Mouse (Mus musculus): ENCODE results near the gene Otx1. TPM values are rescaled to one million over a fixed set of nuclear protein-coding genes. Genes with fewer than 3 reads are reported as not detected.

Otx1 gene
- polyA plus RNA-seq, 1 experiment = 0.60 TPM

DNA sequence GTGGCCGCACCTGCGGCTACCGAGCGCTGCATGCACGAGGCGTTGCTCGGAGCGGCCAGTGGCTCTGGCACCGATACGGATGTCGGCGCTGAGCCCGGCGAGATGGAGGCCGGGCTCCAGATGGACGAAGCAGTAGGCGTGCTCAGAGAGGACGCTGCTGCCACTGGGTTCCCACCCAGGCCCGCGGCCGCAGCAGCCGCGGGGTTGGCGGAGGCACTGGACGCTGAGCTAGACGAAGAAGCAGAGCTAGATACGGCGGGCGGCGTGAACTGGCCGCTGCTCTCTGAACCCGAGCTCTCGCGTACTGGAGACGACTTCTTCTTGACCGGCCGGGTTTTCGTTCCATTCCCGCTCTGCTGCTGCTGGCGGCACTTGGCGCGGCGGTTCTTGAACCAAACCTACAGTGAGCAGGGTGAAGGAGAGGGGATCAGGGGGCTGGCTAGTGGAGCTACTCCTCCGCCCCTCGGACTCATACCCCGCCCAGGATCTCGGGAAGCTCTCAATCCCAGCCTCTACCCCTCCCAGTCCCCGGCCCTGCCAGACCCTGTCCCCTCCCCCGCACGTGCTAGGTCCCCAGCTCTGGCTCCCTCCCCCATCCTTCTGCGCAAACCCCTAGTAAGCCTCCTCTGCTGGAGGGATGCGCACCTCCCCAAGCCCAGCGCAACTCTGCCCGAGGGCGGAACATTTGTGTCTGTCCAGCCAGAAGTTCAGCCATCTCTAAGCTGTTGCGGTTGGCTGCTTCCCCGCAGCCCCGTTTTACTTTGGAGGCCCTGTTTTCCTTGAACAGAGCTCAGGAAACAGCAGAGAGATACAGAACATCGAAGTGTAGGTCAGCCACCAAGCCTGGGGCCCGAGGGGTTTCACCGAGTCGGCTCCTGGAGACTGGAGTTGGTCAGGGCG lies 5.8 kb downstream of the Otx1 start:
- Histone ChIP-seq H3K9ac (ENCODE audit: low read depth, poor library complexity, severe bottlenecking) (no peak overlapping the region), H3K27ac (ENCODE audit: insufficient read depth, low read length) (no peak overlapping the region), H3K4me1 (ENCODE audit: control insufficient read depth, insufficient read depth, low read length) (no peaks in the 10 kb centered on the region), H3K4me3 (ENCODE audit: low read depth, low read length) (peak overlapping the region; percentile 43), H3K9me3 (replicated peaks; ENCODE audit: control insufficient read depth, insufficient read depth, low read length, poor library complexity, severe bottlenecking) (no peaks in the 10 kb centered on the region), H3K36me3 (ENCODE audit: control insufficient read depth, insufficient read depth, low read length, poor library complexity, severe bottlenecking) (no peaks in the 10 kb centered on the region), H3K27me3 (ENCODE audit: control insufficient read depth, insufficient read depth, low read length, poor library complexity, severe bottlenecking) (peaks cover 75% of the 10 kb centered on the region)
- TF ChIP-seq EP300 (IDR thresholded peaks at IDR 0.05; ENCODE audit: insufficient read depth, low read depth, low read length) (peak; percentile 33; the same call in 1 of the 2 replicates), CTCF (IDR thresholded peaks at IDR 0.05; ENCODE audit: low read depth, low read length) (no peak)

DNA sequence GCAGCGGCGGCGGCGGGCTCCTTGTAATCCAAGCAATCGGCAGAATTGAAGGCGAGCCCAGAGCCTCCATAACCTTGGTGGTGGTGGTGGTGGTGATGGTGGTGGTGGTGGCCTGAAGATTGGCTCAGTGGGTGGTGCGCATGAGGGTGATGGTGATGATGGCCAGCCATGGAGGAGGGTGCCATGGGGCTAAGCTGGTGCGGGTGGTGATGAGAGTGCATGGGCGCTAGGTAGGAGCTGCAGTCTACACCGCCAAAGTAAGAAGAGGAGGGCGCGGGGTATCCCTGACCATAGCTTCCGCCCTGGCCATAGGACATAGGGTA lies 6.4 kb downstream of the Otx1 start:
- Histone ChIP-seq H3K36me3 (ENCODE audit: control insufficient read depth, insufficient read depth, low read length, poor library complexity, severe bottlenecking) (no peaks in the 10 kb centered on the region), H3K4me1 (ENCODE audit: control insufficient read depth, insufficient read depth, low read length) (no peaks in the 10 kb centered on the region)

DNA sequence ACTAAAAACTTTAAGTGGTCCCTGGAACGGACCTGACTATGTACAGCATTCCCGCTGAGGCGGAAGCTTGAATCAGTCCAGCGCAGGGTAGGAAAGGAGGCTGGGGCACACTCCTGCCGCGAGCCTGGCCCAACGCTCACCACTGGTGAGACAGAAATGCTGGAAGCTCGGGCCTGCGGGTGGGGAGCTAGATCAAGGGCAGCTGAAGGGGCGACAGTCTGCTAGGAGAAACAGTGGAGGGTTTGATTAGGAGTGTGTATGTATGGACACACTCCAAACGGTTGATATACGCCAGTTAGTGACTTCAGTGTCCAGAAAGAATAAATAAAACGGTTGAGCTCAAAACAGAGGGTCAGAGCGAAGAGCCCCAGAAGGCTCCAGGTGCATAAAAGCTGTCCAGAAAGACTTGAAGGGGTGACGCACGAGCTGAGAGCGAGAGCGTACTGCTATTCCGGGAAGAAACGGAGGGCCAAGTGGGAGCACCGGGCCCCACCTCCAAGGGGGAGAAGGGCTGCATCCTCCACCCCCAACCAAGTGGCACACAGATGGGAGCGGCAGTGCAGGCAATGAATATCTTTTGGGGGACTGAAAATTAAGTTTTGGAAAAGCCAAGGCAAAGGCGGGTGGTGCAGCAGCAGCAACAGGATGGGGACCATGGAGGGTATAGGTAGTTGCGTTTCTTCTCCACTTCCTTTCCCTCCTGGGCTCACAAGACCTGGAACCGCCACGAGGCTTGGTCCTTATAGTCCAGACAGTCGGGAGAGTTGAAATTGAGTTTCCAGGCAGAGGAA lies 7.0 kb downstream of the Otx1 start:
- H3K4me3 ChIP-seq (ENCODE audit: low read depth, low read length) = no peak overlapping the region
- H3K36me3 ChIP-seq (ENCODE audit: control insufficient read depth, insufficient read depth, low read length, poor library complexity, severe bottlenecking) = no peaks in the 10 kb centered on the region
- no peak for TF ChIP-seq POLR2A (IDR thresholded peaks at IDR 0.05; ENCODE audit: insufficient read depth, low read length)
- TF ChIP-seq EP300 (IDR thresholded peaks at IDR 0.05; ENCODE audit: insufficient read depth, low read depth, low read length) = no peak
- no peak for TF ChIP-seq CTCF (IDR thresholded peaks at IDR 0.05; ENCODE audit: low read depth, low read length)
- no peaks in the 10 kb centered on the region for H3K9me3 ChIP-seq (replicated peaks; ENCODE audit: control insufficient read depth, insufficient read depth, low read length, poor library complexity, severe bottlenecking)
- peaks cover 70% of the 10 kb centered on the region for H3K27me3 ChIP-seq (ENCODE audit: control insufficient read depth, insufficient read depth, low read length, poor library complexity, severe bottlenecking)
- no peaks in the 10 kb centered on the region for H3K4me1 ChIP-seq (ENCODE audit: control insufficient read depth, insufficient read depth, low read length)
- no peak overlapping the region for H3K9ac ChIP-seq (ENCODE audit: low read depth, poor library complexity, severe bottlenecking)
- no peak overlapping the region for H3K27ac ChIP-seq (ENCODE audit: insufficient read depth, low read length)

More for the DNA sequence above, 6.4 kb downstream of the Otx1 start:
- Histone ChIP-seq H3K27ac (ENCODE audit: insufficient read depth, low read length) (no peak overlapping the region), H3K27me3 (ENCODE audit: control insufficient read depth, insufficient read depth, low read length, poor library complexity, severe bottlenecking) (peaks cover 76% of the 10 kb centered on the region), H3K9ac (ENCODE audit: low read depth, poor library complexity, severe bottlenecking) (no peak overlapping the region), H3K4me3 (ENCODE audit: low read depth, low read length) (peak overlapping the region; percentile 43), H3K9me3 (replicated peaks; ENCODE audit: control insufficient read depth, insufficient read depth, low read length, poor library complexity, severe bottlenecking) (no peaks in the 10 kb centered on the region)
- TF ChIP-seq CTCF (IDR thresholded peaks at IDR 0.05; ENCODE audit: low read depth, low read length) (no peak), EP300 (IDR thresholded peaks at IDR 0.05; ENCODE audit: insufficient read depth, low read depth, low read length) (no peak), POLR2A (IDR thresholded peaks at IDR 0.05; ENCODE audit: insufficient read depth, low read length) (no peak)

DNA sequence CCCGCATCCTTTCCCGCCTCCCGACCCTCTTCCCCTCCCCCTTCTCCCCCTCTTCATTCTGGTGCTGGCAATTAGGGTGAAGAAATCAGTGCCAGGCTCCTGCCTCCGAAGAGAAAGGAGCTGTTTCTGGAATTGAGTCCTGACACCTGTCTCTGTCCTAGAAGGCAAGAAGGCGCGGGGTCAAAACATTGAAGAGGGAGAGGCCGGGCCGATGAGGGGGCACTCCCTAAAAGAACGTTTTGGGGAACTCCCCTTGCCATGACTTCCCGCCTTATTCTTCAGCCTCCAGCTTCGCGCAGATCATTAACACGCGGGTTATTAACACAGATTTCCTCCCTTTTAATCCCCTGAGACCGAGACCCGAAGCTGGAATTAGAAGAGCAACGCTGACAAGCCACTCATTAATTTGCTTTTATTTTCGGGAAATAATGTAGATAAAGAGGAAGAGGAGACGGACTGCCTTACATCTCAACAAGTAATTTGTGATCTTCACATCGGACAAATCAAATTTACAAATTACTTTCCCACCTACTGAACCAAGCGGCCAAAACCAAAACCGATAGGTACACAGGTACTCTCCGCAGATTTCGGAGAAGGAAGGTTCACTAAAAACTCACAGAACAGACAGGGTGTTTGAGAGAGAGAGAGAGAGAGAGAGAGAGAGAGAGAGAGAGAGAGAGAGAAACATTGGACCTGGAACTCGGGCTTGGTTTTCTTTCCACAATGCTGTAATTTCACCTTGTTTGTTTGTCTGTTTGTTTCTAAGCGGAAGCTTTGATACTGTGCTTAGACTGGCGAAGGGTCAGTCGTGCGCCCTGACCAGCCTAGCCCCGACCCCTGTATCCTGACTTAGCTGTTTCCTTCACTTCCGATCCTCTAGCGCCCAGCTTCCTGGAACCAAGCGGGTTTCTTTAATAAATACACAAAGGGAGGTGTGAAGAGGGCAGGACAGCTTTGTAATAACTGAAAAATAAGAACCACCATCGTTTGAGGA lies 8.0 kb downstream of the Otx1 start:
- H3K27me3 ChIP-seq (ENCODE audit: control insufficient read depth, insufficient read depth, low read length, poor library complexity, severe bottlenecking) = peaks cover 60% of the 10 kb centered on the region
- no peaks in the 10 kb centered on the region for H3K36me3 ChIP-seq (ENCODE audit: control insufficient read depth, insufficient read depth, low read length, poor library complexity, severe bottlenecking)
- no peak overlapping the region for H3K27ac ChIP-seq (ENCODE audit: insufficient read depth, low read length)
- no peaks in the 10 kb centered on the region for H3K4me1 ChIP-seq (ENCODE audit: control insufficient read depth, insufficient read depth, low read length)
- TF ChIP-seq POLR2A (IDR thresholded peaks at IDR 0.05; ENCODE audit: insufficient read depth, low read length) = no peak
- no peak for TF ChIP-seq EP300 (IDR thresholded peaks at IDR 0.05; ENCODE audit: insufficient read depth, low read depth, low read length)
- no peak for TF ChIP-seq CTCF (IDR thresholded peaks at IDR 0.05; ENCODE audit: low read depth, low read length)
- no peaks in the 10 kb centered on the region; the same call in 1 of the 2 replicates for H3K9me3 ChIP-seq (replicated peaks; ENCODE audit: control insufficient read depth, insufficient read depth, low read length, poor library complexity, severe bottlenecking)
- no peak overlapping the region for H3K4me3 ChIP-seq (ENCODE audit: low read depth, low read length)
- H3K9ac ChIP-seq (ENCODE audit: low read depth, poor library complexity, severe bottlenecking) = no peak overlapping the region

DNA sequence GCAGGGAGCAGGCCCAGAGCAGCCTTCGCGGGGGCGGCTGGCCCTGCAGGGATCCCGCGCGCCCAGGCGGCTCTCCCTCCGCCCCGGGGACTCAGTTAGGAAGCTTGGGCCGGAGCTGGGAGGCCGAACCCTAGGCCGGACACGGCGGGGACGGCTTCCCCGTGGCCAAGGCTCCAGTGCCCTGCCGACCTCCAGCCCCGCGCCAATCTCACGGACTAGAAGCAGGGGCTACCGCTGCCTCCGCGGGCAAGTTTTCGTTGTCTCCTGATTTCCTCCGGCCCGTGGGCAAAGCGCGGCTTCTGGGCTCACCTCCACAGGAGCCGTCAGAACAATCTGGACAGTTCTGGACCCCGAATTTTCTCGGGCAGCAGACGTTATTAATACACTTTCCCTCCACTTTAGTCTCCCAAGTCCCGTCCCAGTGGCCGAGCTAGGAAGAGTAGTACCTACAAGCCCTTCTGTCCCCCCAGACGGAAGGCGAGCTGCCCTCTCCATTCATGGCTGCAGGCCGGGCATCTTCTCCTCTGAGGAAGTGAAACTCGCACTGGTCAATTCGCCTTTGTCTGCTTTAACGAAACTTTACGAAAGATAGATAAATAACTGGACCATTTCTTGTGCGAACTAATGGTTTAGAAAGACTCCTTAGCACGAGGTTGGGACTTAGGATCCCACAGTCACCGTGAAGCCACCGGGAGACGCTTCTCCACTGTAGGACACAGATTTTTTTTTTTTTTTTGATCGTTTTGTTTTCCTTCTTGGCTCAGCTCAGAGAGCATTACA lies 8.9 kb downstream of the Otx1 start:
- no peaks in the 10 kb centered on the region for H3K36me3 ChIP-seq (ENCODE audit: control insufficient read depth, insufficient read depth, low read length, poor library complexity, severe bottlenecking)
- H3K27me3 ChIP-seq (ENCODE audit: control insufficient read depth, insufficient read depth, low read length, poor library complexity, severe bottlenecking) = peaks cover 53% of the 10 kb centered on the region
- peak overlapping the region; percentile 33 for H3K4me3 ChIP-seq (ENCODE audit: low read depth, low read length)
- peak overlapping the region; percentile 44 for H3K9ac ChIP-seq (ENCODE audit: low read depth, poor library complexity, severe bottlenecking)
- no peaks in the 10 kb centered on the region; the same call in 1 of the 2 replicates for H3K9me3 ChIP-seq (replicated peaks; ENCODE audit: control insufficient read depth, insufficient read depth, low read length, poor library complexity, severe bottlenecking)
- H3K27ac ChIP-seq (ENCODE audit: insufficient read depth, low read length) = no peak overlapping the region
- H3K4me1 ChIP-seq (ENCODE audit: control insufficient read depth, insufficient read depth, low read length) = no peaks in the 10 kb centered on the region
- no peak for TF ChIP-seq CTCF (IDR thresholded peaks at IDR 0.05; ENCODE audit: low read depth, low read length)
- no peak for TF ChIP-seq POLR2A (IDR thresholded peaks at IDR 0.05; ENCODE audit: insufficient read depth, low read length)
- TF ChIP-seq EP300 (IDR thresholded peaks at IDR 0.05; ENCODE audit: insufficient read depth, low read depth, low read length) = no peak

Measured in ES-Bruce4 (cell line).